19 mouse cellular contexts compared by ENCODE assay signal in genomic region chr10:116675171-116675570, GRCm38 (mm10).
DNase-seq lines count a peak whose midpoint lies in the region; ATAC-seq and TF ChIP-seq lines count a peak whose summit lies in the region.
"Had no signal": no experiment of that assay in that cellular context is flagged by ENCODE, and none has a peak within 500 bp of the region (broad histone marks: within the 10 kb centered on the region; RNA-seq: fewer than 3 reads in every experiment).

No protein-coding gene starts in this region.

- no peak for TF ChIP-seq EP300 in stomach, postnatal 0 days (optimal IDR thresholded peaks at IDR 0.05)

- H3K4me2 ChIP-seq in embryonic facial prominence, embryonic 12.5 days (replicated peaks) = no peak overlapping the region
- H3K4me2 ChIP-seq in limb, embryonic 12.5 days = no peak overlapping the region
- no peak overlapping the region for H3K4me2 ChIP-seq in stomach, postnatal 0 days (replicated peaks; ENCODE audit: low read depth)
- H3K4me2 ChIP-seq: forebrain, embryonic 12.5 days; heart, embryonic 12.5 days; hindbrain, embryonic 15.5 days had no signal

- peak overlapping the region; percentile 36; the same call in 1 of the 2 replicates for H3K27ac ChIP-seq in embryonic facial prominence, embryonic 12.5 days
- peak overlapping the region; percentile 51 for H3K27ac ChIP-seq in limb, embryonic 12.5 days
- H3K27ac ChIP-seq in gastrocnemius, adult 2 months = no peak overlapping the region
- H3K27ac ChIP-seq in stomach, postnatal 0 days (replicated peaks) = no peak overlapping the region
- H3K27ac ChIP-seq: forebrain, embryonic 12.5 days; heart, adult 2 months; hindbrain, embryonic 15.5 days had no signal

- no peak for TF ChIP-seq CTCF in E14TG2a.4 (conservative IDR thresholded peaks at IDR 0.05; ENCODE audit: low read length)
- no peak for TF ChIP-seq CTCF in gastrocnemius, adult 2 months (IDR thresholded peaks at IDR 0.05)
- TF ChIP-seq CTCF in stomach, postnatal 0 days (IDR thresholded peaks at IDR 0.05; ENCODE audit: low read depth) = no peak

- intact Hi-C loops in gastrocnemius, adult 2 months (cut with DNase I) = no loop called here

- DNase-seq in gastrocnemius, adult 2 months = no peak
- no peak for DNase-seq in c-Kit-positive CD71-positive TER-119-positive erythroid progenitor cells, embryonic 14.5 days (ENCODE audit: low spot score)
- DNase-seq in stomach, postnatal 0 days (ENCODE audit: low spot score) = no peak
- DNase-seq: adrenal gland, postnatal 14 days; cerebellum, adult 18-20 months; cerebellum, adult 9-11 months; forebrain, postnatal 0 days; heart, adult 2 months; heart, postnatal 36 days; kidney, adult 9 months had no signal

- H3K4me1 ChIP-seq in E14TG2a.4 (replicated peaks; ENCODE audit: low read depth, low read length) = peaks cover 12% of the 10 kb centered on the region
- H3K4me1 ChIP-seq in embryonic facial prominence, embryonic 12.5 days = peaks cover 3% of the 10 kb centered on the region
- peaks cover 14% of the 10 kb centered on the region for H3K4me1 ChIP-seq in limb, embryonic 12.5 days (replicated peaks)
- no peaks in the 10 kb centered on the region for H3K4me1 ChIP-seq in stomach, postnatal 0 days (replicated peaks; ENCODE audit: control insufficient read depth, insufficient read depth)
- H3K4me1 ChIP-seq: forebrain, embryonic 12.5 days; heart, embryonic 12.5 days; hindbrain, embryonic 15.5 days had no signal

- H3K4me3 ChIP-seq in E14TG2a.4 (replicated peaks; ENCODE audit: low read length) = peak overlapping the region; percentile 67
- H3K4me3 ChIP-seq in embryonic facial prominence, embryonic 12.5 days = no peak overlapping the region
- no peak overlapping the region for H3K4me3 ChIP-seq in limb, embryonic 12.5 days (replicated peaks)
- H3K4me3 ChIP-seq in gastrocnemius, adult 2 months = no peak overlapping the region
- H3K4me3 ChIP-seq in stomach, postnatal 0 days (ENCODE audit: low read depth, low read length) = no peak overlapping the region
- H3K4me3 ChIP-seq: forebrain, embryonic 12.5 days; heart, adult 2 months; heart, embryonic 12.5 days; hindbrain, embryonic 15.5 days had no signal

- no peak overlapping the region for H3K9ac ChIP-seq in embryonic facial prominence, embryonic 12.5 days
- no peak overlapping the region for H3K9ac ChIP-seq in limb, embryonic 12.5 days (replicated peaks)
- H3K9ac ChIP-seq in stomach, postnatal 0 days (ENCODE audit: low read length) = no peak overlapping the region
- H3K9ac ChIP-seq: forebrain, embryonic 12.5 days; forebrain, postnatal 0 days; heart, embryonic 12.5 days; hindbrain, embryonic 15.5 days had no signal

- ATAC-seq in embryonic facial prominence, embryonic 12.5 days (ENCODE audit: insufficient number of reproducible peaks, insufficient read depth, low FRiP score, low TSS enrichment) = no peak
- 0 out of 2 replicates have a peak, but pooled peaks have one; percentile 7 for ATAC-seq in limb, embryonic 12.5 days (ENCODE audit: insufficient number of reproducible peaks, insufficient read depth, low FRiP score, low TSS enrichment, low read depth)
- no peak for ATAC-seq in frontal cortex, adult (ENCODE audit: low TSS enrichment)
- no peak for ATAC-seq in stomach, postnatal 0 days (ENCODE audit: low FRiP score, low TSS enrichment)
- ATAC-seq: forebrain, postnatal 0 days; intestine, postnatal 0 days had no signal

- H3K9me3 ChIP-seq in E14TG2a.4 (ENCODE audit: low read length) = 0 out of 2 replicates have a peak, but pooled peaks cover 11% of the 10 kb centered on the region
- no peaks in the 10 kb centered on the region for H3K9me3 ChIP-seq in embryonic facial prominence, embryonic 12.5 days
- H3K9me3 ChIP-seq in limb, embryonic 12.5 days = no peaks in the 10 kb centered on the region
- no peaks in the 10 kb centered on the region for H3K9me3 ChIP-seq in stomach, postnatal 0 days (ENCODE audit: control insufficient read depth, low read length)
- H3K9me3 ChIP-seq: forebrain, embryonic 12.5 days; heart, embryonic 12.5 days; hindbrain, embryonic 15.5 days had no signal

- H3K27me3 ChIP-seq in E14TG2a.4 (ENCODE audit: insufficient read depth, low read length) = no peaks in the 10 kb centered on the region
- no peaks in the 10 kb centered on the region for H3K27me3 ChIP-seq in embryonic facial prominence, embryonic 12.5 days
- no peaks in the 10 kb centered on the region for H3K27me3 ChIP-seq in limb, embryonic 12.5 days
- no peaks in the 10 kb centered on the region for H3K27me3 ChIP-seq in stomach, postnatal 0 days (ENCODE audit: control insufficient read depth, insufficient read depth, low read length)
- H3K27me3 ChIP-seq: forebrain, embryonic 12.5 days; heart, embryonic 12.5 days; hindbrain, embryonic 15.5 days had no signal

- H3K36me3 ChIP-seq in E14TG2a.4 (ENCODE audit: insufficient read depth, low read length) = 0 out of 2 replicates have a peak, but pooled peaks cover 4% of the 10 kb centered on the region
- H3K36me3 ChIP-seq in embryonic facial prominence, embryonic 12.5 days = no peaks in the 10 kb centered on the region
- no peaks in the 10 kb centered on the region for H3K36me3 ChIP-seq in limb, embryonic 12.5 days
- no peaks in the 10 kb centered on the region for H3K36me3 ChIP-seq in stomach, postnatal 0 days (ENCODE audit: control insufficient read depth, insufficient read depth, low read length)
- H3K36me3 ChIP-seq: forebrain, embryonic 12.5 days; G1E; heart, embryonic 12.5 days; hindbrain, embryonic 15.5 days had no signal

- 53% methylated on average over 7 of the region's 7 CpGs for WGBS in embryonic facial prominence, embryonic 12.5 days
- 46% methylated on average over 7 of the region's 7 CpGs for WGBS in limb, embryonic 12.5 days
- 64% methylated on average over 7 of the region's 7 CpGs for WGBS in stomach, postnatal 0 days

Comparison
In these comparisons a context has a peak if more than half of its experiments do, and no peak if none do; other contexts are left out.
1. H3K27ac ChIP-seq: peak in embryonic facial prominence, embryonic 12.5 days (single experiment) and limb, embryonic 12.5 days (single experiment); none in gastrocnemius, adult 2 months (single experiment) and stomach, postnatal 0 days (single experiment).